Mouse (Mus musculus) cerebellum, postnatal 14 days (tissue): ENCODE measurements around the gene Ndufb6.
A peak's percentile ranks its signal among the peaks of the same experiment; 100 is the strongest.
"Not testable (repeated sequence)": the region's sequence is repeated elsewhere in the genome, so short reads cannot be mapped to it uniquely, and the experiment has no call there.

Experiments
- DNase-seq, 2 experiments: peaks; one replicate each; pipeline ENCODE4 v3.0.0; 2021; ENCODE audit warnings: mixed read lengths in 2 of 2

The Ndufb6 gene

GRCm38 (mm10) chr4:40279276-40279900 lies at the start of gene Ndufb6:
TSS of gene Ndufb6 (minus strand) at chr4:40279421.
- peak; percentile 98 for DNase-seq

- no peak for DNase-seq
Measured at GRCm38 (mm10) chr4:40327161-40327560, 47.9 kb upstream of the Ndufb6 start.

- DNase-seq = no peak
Measured at GRCm38 (mm10) chr4:40324620-40325019, 45.4 kb upstream of the Ndufb6 start.

- no peak for DNase-seq
Measured at GRCm38 (mm10) chr4:40317404-40317803, 38.2 kb upstream of the Ndufb6 start.

- DNase-seq = no peak
Measured at GRCm38 (mm10) chr4:40313026-40313425, 33.8 kb upstream of the Ndufb6 start.

- no peak for DNase-seq
Measured at GRCm38 (mm10) chr4:40312213-40312612, 33.0 kb upstream of the Ndufb6 start.

GRCm38 (mm10) chr4:40310796-40311383 lies 31.7 kb upstream of the Ndufb6 start:
- no peak for DNase-seq

- DNase-seq = no peak
Measured at GRCm38 (mm10) chr4:40309682-40310081, 30.5 kb upstream of the Ndufb6 start.

GRCm38 (mm10) chr4:40302445-40303125 lies 23.4 kb upstream of the Ndufb6 start:
- no peak for DNase-seq

- DNase-seq = peak; percentile 83 to 87
Measured at GRCm38 (mm10) chr4:40301076-40301789, 22.0 kb upstream of the Ndufb6 start.

GRCm38 (mm10) chr4:40299169-40299568 lies 19.9 kb upstream of the Ndufb6 start:
- no peak for DNase-seq

GRCm38 (mm10) chr4:40291511-40291910 lies 12.3 kb upstream of the Ndufb6 start:
- not testable (repeated sequence) for DNase-seq

GRCm38 (mm10) chr4:40289046-40289445 lies 9.8 kb upstream of the Ndufb6 start:
- no peak for DNase-seq

GRCm38 (mm10) chr4:40287415-40287814 lies 8.2 kb upstream of the Ndufb6 start:
- no peak for DNase-seq

GRCm38 (mm10) chr4:40285582-40285981 lies 6.4 kb upstream of the Ndufb6 start:
- DNase-seq = peak; percentile 82 to 86

GRCm38 (mm10) chr4:40278880-40279275 lies 343 bp downstream of the Ndufb6 start:
- DNase-seq = no peak

- DNase-seq = peak; percentile 92 to 93
Measured at GRCm38 (mm10) chr4:40269430-40270032, 9.7 kb downstream of the Ndufb6 start, which contains the start of the genes Smim27 and Topors. TSS of gene Smim27 (plus strand) at chr4:40269579. TSS of gene Topors (minus strand) at chr4:40269850.

GRCm38 (mm10) chr4:40268835-40269234 lies 10.4 kb downstream of the Ndufb6 start:
- no peak for DNase-seq

- peak; percentile 88 for DNase-seq
Measured at GRCm38 (mm10) chr4:40268204-40268813, 10.9 kb downstream of the Ndufb6 start.

- DNase-seq = no peak
Measured at GRCm38 (mm10) chr4:40267681-40268080, 11.5 kb downstream of the Ndufb6 start.

- DNase-seq = no peak
Measured at GRCm38 (mm10) chr4:40264321-40264720, 14.9 kb downstream of the Ndufb6 start.

- no peak for DNase-seq
Measured at GRCm38 (mm10) chr4:40254385-40255103, 24.7 kb downstream of the Ndufb6 start.
